Mouse (Mus musculus) embryonic fibroblast, embryonic 13.5 days (primary cell): Measurements from ENCODE around the gene Fem1a. TPM values are rescaled to one million over a fixed set of nuclear protein-coding genes. Genes with fewer than 3 reads are reported as not detected.

Source experiments
- H3K27ac ChIP-seq: 2 replicates; pipeline ENCODE4 v1.5.1; 2012; ENCODE audit warnings: low read length, control low read depth, inconsistent platforms; ENCODE audit not compliant: insufficient read depth
- H3K4me1 ChIP-seq: 2 replicates; pipeline ENCODE4 v1.6.1; 2011; ENCODE audit warnings: low read length; ENCODE audit not compliant: control insufficient read depth, insufficient read depth
- H3K4me3 ChIP-seq: 2 replicates; pipeline ENCODE4 v1.5.1; 2011; ENCODE audit warnings: mild to moderate bottlenecking, control low read depth, low read length; ENCODE audit not compliant: insufficient read depth
- CTCF ChIP-seq: IDR thresholded peaks from 2 replicates; pipeline ENCODE4 v1.5.1; 2011; ENCODE audit warnings: mild to moderate bottlenecking, control low read depth, low read length, moderate library complexity, borderline replicate concordance; ENCODE audit not compliant: insufficient read depth
- POLR2A ChIP-seq: IDR thresholded peaks from 2 replicates; pipeline ENCODE4 v1.6.1; 2011; ENCODE audit warnings: low read depth, mild to moderate bottlenecking, control low read depth, low read length, moderate library complexity
- polyA plus RNA-seq: library from polyadenylated mRNA; stranded (reverse); fragments of >200 nt; gene quantifications from 2 replicates; pipeline ENCODE4 v1.2.4, GENCODE M21; 2011; ENCODE audit warnings: low read depth; ENCODE audit not compliant: missing spikeins, insufficient read length

Gene Fem1a
- polyA plus RNA-seq, 1 experiment, result 9.7 TPM

DNA sequence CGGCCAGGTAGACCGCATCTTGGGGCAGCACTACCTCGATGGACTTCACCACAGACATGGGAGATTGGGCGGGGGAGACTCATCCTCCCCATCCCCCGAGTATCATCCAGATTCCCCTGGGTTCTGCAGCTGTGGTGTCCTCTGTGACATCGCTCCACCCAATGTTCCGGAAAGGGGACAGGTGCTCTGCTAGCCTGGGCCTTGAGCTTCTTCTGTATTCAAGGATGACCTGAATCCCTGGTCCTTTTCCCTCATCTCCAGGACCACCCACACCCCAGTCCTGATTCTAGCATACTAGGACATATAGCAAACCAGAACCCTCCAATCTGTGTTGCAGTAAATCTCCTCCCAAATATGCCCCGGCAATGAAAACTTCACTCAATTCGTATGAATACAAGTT, 43.6 kb downstream of the Fem1a start, which contains the start of gene Arrdc5:
Gene Arrdc5 (minus strand): TSS at position 101 of the 400 bp plus-strand sequence.
- no peak for TF ChIP-seq CTCF
- Histone ChIP-seq H3K4me3 (no peak within 1 kb of the TSS), H3K27ac (no peak within 1 kb of the TSS), H3K4me1 (no peaks in the 10 kb centered on the region)

GRCm38 (mm10) chr17:56302363-56302996, 45.9 kb downstream of the Fem1a start:
- H3K4me1 ChIP-seq, result no peaks in the 10 kb centered on the region
- H3K4me3 ChIP-seq, result no peak overlapping the region
- TF ChIP-seq CTCF (no peak), POLR2A (no peak)
- H3K27ac ChIP-seq, result no peak overlapping the region

GRCm38 (mm10) chr17:56303160-56303846, 46.7 kb downstream of the Fem1a start, which contains the start of gene Uhrf1:
Gene Uhrf1 (plus strand): TSS chr17:56303321.
- H3K4me3 ChIP-seq, result peak within 1 kb of the TSS; percentile 75
- H3K27ac ChIP-seq, result no peak within 1 kb of the TSS
- TF ChIP-seq CTCF (no peak), POLR2A (0 out of 2 replicates have a peak, but pooled peaks have one; percentile 27)
- H3K4me1 ChIP-seq, result no peaks in the 10 kb centered on the region

- H3K27ac ChIP-seq, result no peak overlapping the region
- no peaks in the 10 kb centered on the region for H3K4me1 ChIP-seq
- peak; percentile 44 for TF ChIP-seq POLR2A
- TF ChIP-seq CTCF, result no peak
- peak overlapping the region; percentile 75 for H3K4me3 ChIP-seq
Observed at GRCm38 (mm10) chr17:56303847-56304586, 47.4 kb downstream of the Fem1a start.

DNA sequence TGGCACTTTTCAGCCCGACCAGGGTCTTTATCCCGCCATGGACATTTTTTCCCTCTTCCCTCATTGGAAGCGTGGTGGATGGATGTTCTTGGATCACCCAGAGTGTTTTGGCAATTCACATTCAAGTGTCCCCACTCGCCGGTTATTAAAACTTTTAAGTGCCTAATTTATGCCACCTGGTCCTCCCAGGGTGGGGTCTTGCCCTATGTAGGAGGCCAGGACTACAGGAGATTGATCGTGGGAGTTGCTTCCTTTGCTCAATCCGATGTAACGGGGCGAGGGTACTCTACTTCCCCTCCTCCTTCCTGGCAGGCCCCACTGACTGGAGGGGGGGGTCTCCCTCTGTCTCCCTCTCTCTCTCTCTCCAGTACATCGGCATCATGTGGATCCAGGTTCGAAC, 48.1 kb downstream of the Fem1a start:
- no peaks in the 10 kb centered on the region for H3K4me1 ChIP-seq
- H3K4me3 ChIP-seq, result peak overlapping the region; percentile 75
- H3K27ac ChIP-seq, result no peak overlapping the region
- TF ChIP-seq CTCF, result no peak
- no peak for TF ChIP-seq POLR2A

- no peaks in the 10 kb centered on the region for H3K4me1 ChIP-seq
- H3K4me3 ChIP-seq, result peak overlapping the region; percentile 75
- no peak overlapping the region for H3K27ac ChIP-seq
- TF ChIP-seq POLR2A (no peak), CTCF (no peak)
Observed at GRCm38 (mm10) chr17:56305156-56305555, 48.5 kb downstream of the Fem1a start.

DNA sequence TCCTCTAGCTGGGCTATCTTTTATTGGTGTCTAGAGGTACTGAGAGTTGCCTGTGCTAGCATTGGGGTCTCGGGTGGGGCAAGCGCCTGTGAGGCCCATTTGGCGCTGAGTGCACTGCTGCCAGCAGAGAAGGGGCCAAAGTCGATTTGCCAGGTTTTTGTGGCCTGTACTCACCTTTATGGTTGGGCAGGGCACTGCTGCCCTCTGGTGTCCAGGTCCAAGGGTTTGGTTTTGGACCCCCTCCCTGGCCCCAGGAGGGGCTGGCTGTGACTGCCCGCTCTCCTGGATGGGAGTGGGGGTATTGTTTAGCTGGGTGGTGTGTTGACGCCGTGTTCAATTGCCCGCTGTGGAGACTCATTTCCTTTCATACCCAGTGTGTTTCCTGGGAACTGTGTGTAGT, 49.2 kb downstream of the Fem1a start:
- Histone ChIP-seq H3K4me3 (peak overlapping the region; percentile 75; the same call in 1 of the 2 replicates), H3K27ac (no peak overlapping the region), H3K4me1 (no peaks in the 10 kb centered on the region)
- peak; percentile 23; the same call in 1 of the 2 replicates for TF ChIP-seq CTCF
- TF ChIP-seq POLR2A, result no peak

- Histone ChIP-seq H3K4me3 (no peak overlapping the region), H3K4me1 (no peaks in the 10 kb centered on the region), H3K27ac (no peak overlapping the region)
- TF ChIP-seq POLR2A (no peak), CTCF (no peak)
Observed at GRCm38 (mm10) chr17:56308088-56308487, 51.5 kb downstream of the Fem1a start.

- TF ChIP-seq POLR2A, result no peak
- TF ChIP-seq CTCF, result no peak
- Histone ChIP-seq H3K4me1 (no peaks in the 10 kb centered on the region), H3K4me3 (no peak overlapping the region), H3K27ac (no peak overlapping the region)
Observed at GRCm38 (mm10) chr17:56309191-56309945, 52.8 kb downstream of the Fem1a start.

Other genes starting within 250 kb of the Fem1a start
- gene Sh3gl1, start 220.2 kb upstream of the Fem1a start, polyA plus RNA-seq, result 89.5 and 105 TPM in 2 replicates
- 13.3 and 13.9 TPM in 2 replicates for gene Chaf1a, start 216.4 kb upstream of the Fem1a start, polyA plus RNA-seq
- gene Ubxn6, start 181.8 kb upstream of the Fem1a start, polyA plus RNA-seq, result 35.2 and 36.6 TPM in 2 replicates
- 55.0 and 57.9 TPM in 2 replicates for gene Hdgfl2, start 177.2 kb upstream of the Fem1a start, polyA plus RNA-seq
- 0.14 and 0.70 TPM in 2 replicates for gene Plin4, start 147.0 kb upstream of the Fem1a start, polyA plus RNA-seq
- not detected in 2 replicates for gene Plin5, start 139.2 kb upstream of the Fem1a start, polyA plus RNA-seq
- gene Lrg1, start 134.8 kb upstream of the Fem1a start, polyA plus RNA-seq, result not detected in 2 replicates
- 0.21 and 0.52 TPM in 2 replicates for gene Sema6b, start 116.5 kb upstream of the Fem1a start, polyA plus RNA-seq
- gene Tnfaip8l1, start 94.3 kb upstream of the Fem1a start, polyA plus RNA-seq, result 0.72 and 2.1 TPM in 2 replicates
- gene Mydgf, start 72.9 kb upstream of the Fem1a start, polyA plus RNA-seq, result 55.2 and 63.0 TPM in 2 replicates
- 27.8 and 28.8 TPM in 2 replicates for gene Dpp9, start 37.9 kb upstream of the Fem1a start, polyA plus RNA-seq
- gene Ticam1, start 20.0 kb downstream of the Fem1a start, polyA plus RNA-seq, result 11.1 and 15.6 TPM in 2 replicates
- 37.4 and 41.2 TPM in 2 replicates for gene Plin3, start 36.1 kb downstream of the Fem1a start, polyA plus RNA-seq
- not detected in 2 replicates for gene Arrdc5, start 43.5 kb downstream of the Fem1a start, polyA plus RNA-seq
- gene Uhrf1, start 46.5 kb downstream of the Fem1a start, polyA plus RNA-seq, result 48.0 and 50.2 TPM in 2 replicates
- 21.8 and 30.8 TPM in 2 replicates for gene Kdm4b, start 69.3 kb downstream of the Fem1a start, polyA plus RNA-seq
- 177 and 208 TPM in 2 replicates for gene Ptprs, start 219.7 kb downstream of the Fem1a start, polyA plus RNA-seq